Mouse (Mus musculus): ENCODE data around the gene Hck.

DNA sequence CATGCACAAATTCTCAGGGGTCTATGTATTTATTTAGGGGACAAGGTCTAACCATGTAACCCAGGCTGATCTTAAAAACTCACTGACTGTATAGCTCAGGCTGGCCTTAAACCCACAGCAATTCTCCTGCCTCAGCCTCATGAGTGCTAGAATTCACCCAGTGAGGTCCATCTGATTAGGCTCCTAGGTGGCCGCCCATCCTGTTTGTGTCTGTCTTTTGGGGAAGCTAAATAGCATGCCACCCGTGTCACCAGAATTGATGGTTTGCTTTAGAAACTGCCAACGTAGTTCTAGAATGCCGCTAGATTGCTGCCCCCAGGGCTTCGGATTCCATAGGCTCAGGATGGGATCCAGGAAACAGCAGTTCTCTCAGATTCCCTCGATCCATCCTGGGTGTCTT lies 41.3 kb upstream of the Hck start:
- TF ChIP-seq CTCF (IDR thresholded peaks at IDR 0.05; ENCODE audit: low read depth) (no peak), EP300 (IDR thresholded peaks at IDR 0.05; ENCODE audit: low read depth) (no peak)

Measured in liver, embryonic 14.5 days (tissue).